Mouse (Mus musculus): ENCODE data around the gene Mylk. TPM values are rescaled to one million over a fixed set of nuclear protein-coding genes. Genes with fewer than 3 reads are reported as not detected.

Mylk gene
- polyA plus RNA-seq, 1 experiment from 2014 or later: 5.5 TPM

DNA sequence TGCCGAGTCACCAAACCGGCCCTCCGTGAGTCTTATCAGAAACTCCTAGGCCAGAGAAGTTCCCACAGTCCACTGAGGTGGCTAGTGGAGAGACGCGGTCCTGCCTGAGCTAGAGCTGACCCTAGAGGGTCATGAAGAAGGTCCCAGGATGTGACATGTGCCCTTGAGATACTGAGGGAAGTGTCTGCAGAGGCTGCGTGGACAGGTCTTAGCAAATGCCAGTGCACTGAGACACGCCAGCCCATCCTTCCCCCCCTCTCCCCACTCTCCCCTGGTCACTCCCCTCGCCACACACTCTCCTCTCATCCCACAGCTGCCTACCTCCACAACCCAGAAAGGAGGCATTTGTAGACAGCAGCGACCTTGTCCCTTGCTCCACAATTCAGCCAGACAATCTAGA is 178.6 kb downstream of the Mylk start:
- Histone ChIP-seq H3K4me1 (peaks cover 11% of the 10 kb centered on the region), H3K9ac (no peak overlapping the region), H3K9me3 (no peaks in the 10 kb centered on the region), H3K36me3 (replicated peaks) (no peaks in the 10 kb centered on the region), H3K27me3 (no peaks in the 10 kb centered on the region), H3K4me2 (no peak overlapping the region), H3K27ac (no peak overlapping the region), H3K4me3 (replicated peaks) (no peak overlapping the region)
- ATAC-seq (ENCODE audit: low FRiP score): no peak
- 81% methylated on average over 9 of the region's 9 CpGs for WGBS

DNA sequence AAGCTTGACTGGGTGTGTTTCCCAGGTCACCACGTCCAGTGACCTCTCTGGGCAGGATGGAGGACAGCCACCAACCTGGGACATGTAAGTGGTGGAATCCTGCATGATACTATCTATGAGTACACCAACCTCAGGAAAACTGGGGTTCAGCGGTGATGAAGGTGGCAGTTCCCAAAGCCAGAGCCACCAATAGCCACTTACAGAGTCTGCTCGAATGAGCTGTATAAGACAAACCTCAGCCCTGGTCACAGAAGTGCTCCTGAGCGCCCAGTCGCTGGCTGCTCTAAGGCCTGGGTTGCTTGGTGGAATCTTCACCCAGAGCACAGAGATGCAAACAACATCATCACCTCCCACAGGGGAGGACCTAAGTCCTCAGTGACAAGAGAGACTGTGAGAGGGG is 179.3 kb downstream of the Mylk start:
- H3K4me1 ChIP-seq: peaks cover 11% of the 10 kb centered on the region
- no peaks in the 10 kb centered on the region for H3K27me3 ChIP-seq
- WGBS: 75% methylated on average over 5 of the region's 5 CpGs

DNA sequence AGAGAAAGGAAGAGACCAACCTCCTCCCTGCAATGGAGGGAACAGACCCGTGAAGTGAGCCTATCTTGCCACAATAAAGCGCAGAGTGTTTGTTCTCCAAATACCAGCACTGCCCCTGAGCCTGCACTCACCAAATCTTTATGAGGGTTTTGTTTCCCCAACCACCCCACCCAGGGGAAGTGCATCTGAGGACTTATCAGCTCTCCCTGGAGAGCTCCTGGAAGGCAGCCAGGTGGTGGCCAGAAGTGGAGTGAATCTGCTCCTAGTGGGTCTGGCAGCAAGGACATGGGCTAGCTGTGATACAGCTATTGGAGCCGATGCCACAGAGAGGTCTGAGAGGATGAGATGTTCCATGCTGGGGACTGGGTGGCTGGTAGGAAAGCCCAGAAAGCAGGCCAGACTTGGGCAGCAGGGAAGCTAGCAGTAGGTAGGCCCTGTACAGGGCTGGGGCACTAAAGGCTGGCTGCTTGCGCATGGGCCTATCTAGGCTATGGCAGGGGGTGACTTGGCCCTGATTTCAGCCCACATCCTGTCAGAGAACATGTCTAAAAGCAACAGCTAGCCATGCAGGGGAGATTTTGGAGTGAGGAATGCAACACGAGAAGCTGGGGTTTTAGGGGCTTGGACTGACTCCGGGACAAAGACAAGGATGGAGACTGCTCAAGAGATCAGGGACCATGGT is 180.1 kb downstream of the Mylk start:
- WGBS: 79% methylated on average over 6 of the region's 6 CpGs
- H3K36me3 ChIP-seq (replicated peaks): no peaks in the 10 kb centered on the region
- H3K9me3 ChIP-seq: no peaks in the 10 kb centered on the region
- H3K4me2 ChIP-seq: no peak overlapping the region
- ATAC-seq (ENCODE audit: low FRiP score): no peak
- no peak overlapping the region for H3K9ac ChIP-seq
- H3K4me3 ChIP-seq (replicated peaks): no peak overlapping the region
- no peak overlapping the region for H3K27ac ChIP-seq
- peaks cover 8% of the 10 kb centered on the region; the same call in 1 of the 2 replicates for H3K4me1 ChIP-seq
- H3K27me3 ChIP-seq: no peaks in the 10 kb centered on the region

More for the DNA sequence above, 179.3 kb downstream of the Mylk start:
- H3K36me3 ChIP-seq (replicated peaks): no peaks in the 10 kb centered on the region
- H3K27ac ChIP-seq: no peak overlapping the region
- ATAC-seq (ENCODE audit: low FRiP score): no peak
- no peak overlapping the region for H3K4me2 ChIP-seq
- no peaks in the 10 kb centered on the region for H3K9me3 ChIP-seq
- H3K9ac ChIP-seq: no peak overlapping the region
- no peak overlapping the region for H3K4me3 ChIP-seq (replicated peaks)

DNA sequence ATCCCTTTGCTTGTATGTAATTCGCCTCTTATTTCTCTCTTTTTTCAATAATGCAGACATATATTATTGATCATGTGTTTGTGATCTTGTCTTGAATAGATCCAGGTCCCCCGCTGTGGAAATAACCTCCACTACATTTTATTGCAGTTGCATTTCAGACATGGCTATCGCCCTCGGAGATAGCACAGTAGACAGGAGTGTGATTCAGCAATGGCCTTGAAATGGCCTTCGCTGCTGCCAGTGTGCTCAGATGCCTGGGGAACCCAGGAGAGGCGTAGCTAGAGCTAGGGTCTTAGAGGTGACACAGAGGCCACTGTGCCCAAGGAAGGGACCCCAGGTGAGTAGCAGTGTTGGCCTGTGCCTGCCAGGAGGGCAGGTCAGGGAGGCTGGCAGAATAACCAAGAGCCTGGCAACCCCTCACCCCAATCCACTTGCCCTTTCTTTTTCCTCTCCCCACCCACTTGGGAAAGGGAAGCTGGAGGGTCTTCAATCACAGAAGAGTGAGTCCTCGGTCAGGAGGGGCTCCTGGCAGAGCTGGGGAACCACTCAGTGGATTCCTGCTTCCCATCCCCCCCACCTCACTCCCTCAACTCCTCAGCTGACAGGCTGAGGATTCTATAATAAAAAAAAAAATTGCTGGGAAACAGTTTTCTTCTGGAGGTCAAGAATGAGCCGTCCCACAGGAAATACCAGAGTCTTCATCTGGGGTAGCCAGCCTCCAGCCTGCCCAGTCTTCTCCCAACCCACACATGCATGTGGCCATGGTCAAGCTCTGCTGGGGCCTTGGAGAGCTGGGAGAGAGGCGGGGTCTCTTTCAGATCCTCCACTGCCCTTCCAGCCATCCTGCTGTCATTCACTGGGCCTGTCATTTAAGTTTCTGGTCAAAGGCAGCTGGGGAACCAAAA is 181.8 kb downstream of the Mylk start:
- Histone ChIP-seq H3K4me1 (peaks cover 5% of the 10 kb centered on the region; the same call in 1 of the 2 replicates), H3K9ac (no peak overlapping the region), H3K4me3 (replicated peaks) (no peak overlapping the region), H3K27ac (0 out of 2 replicates have a peak overlapping the region, but pooled peaks have one; percentile 2), H3K9me3 (no peaks in the 10 kb centered on the region), H3K36me3 (replicated peaks) (no peaks in the 10 kb centered on the region), H3K27me3 (no peaks in the 10 kb centered on the region), H3K4me2 (no peak overlapping the region)
- ATAC-seq (ENCODE audit: low FRiP score): no peak
- WGBS: 85% methylated on average over 9 of the region's 9 CpGs

DNA sequence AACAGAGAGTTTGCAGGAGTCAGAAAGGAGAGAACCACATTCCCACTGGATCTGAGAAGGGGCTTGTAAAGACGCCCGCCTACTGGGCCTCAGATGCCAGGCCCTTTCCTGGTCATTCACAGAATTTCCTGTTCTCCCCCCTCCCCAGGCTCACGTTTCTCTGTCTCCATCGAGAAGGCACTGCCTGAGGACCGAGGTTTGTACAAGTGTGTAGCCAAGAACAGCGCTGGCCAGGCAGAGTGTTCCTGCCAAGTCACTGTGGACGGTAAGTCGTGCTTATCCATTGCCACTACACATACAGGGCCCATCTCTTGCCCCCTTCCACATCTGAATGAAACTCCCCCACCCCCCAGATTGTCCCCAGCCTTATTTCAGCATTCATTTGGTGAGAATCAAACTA is 184.7 kb downstream of the Mylk start:
- Histone ChIP-seq H3K4me3 (replicated peaks) (no peak overlapping the region), H3K9ac (no peak overlapping the region), H3K4me1 (peaks cover 11% of the 10 kb centered on the region; the same call in 1 of the 2 replicates), H3K9me3 (no peaks in the 10 kb centered on the region), H3K27ac (no peak overlapping the region), H3K36me3 (replicated peaks) (no peaks in the 10 kb centered on the region), H3K27me3 (no peaks in the 10 kb centered on the region), H3K4me2 (no peak overlapping the region)
- 81% methylated on average over 8 of the region's 8 CpGs for WGBS
- no peak for ATAC-seq (ENCODE audit: low FRiP score)

DNA sequence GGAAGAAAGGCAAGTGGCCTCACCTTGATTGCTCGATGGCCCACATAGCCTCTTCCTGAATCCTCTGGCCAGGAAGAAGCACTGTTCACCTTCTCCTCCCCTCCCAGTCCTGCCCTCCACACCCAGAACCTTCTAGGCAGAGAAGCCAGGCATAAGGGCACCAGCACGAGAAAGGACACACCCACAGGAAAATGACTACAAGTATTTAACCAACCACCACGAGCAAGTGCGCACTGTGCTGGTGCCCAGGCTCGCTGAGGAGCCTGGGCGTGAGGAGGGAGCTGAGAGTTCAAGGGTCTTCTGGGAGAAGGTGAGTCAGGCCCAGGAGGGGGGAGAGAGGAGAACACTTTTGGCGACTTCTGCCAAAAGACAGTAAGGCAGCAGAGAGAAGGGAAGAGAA is 185.1 kb downstream of the Mylk start:
- Histone ChIP-seq H3K4me3 (replicated peaks) (no peak overlapping the region), H3K27ac (no peak overlapping the region), H3K4me1 (0 out of 2 replicates have a peak, but pooled peaks cover 11% of the 10 kb centered on the region), H3K9me3 (no peaks in the 10 kb centered on the region), H3K27me3 (no peaks in the 10 kb centered on the region), H3K9ac (no peak overlapping the region), H3K4me2 (no peak overlapping the region), H3K36me3 (replicated peaks) (no peaks in the 10 kb centered on the region)
- 85% methylated on average over 7 of the region's 7 CpGs for WGBS
- ATAC-seq (ENCODE audit: low FRiP score): no peak

DNA sequence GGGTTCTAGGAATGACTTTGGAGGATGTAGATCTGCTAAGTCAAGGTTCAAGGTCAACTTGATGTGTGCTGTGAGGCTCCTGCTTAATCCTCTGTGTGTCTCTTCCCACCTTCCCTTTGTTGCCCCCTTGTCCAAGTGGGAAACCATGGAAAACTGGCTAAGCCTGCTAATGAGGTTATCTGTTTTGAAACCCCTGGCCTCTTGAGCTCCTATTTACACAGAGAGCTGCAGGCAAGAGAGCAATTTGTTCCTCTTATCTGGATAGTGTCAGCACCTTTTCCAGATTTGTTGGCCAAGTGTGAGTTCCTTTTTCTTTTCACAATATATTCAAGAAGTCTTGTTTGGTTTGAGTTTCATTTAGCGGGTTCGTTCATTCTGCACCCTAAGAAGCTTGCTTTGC is 186.3 kb downstream of the Mylk start:
- peaks cover 17% of the 10 kb centered on the region for H3K4me1 ChIP-seq
- H3K36me3 ChIP-seq (replicated peaks): no peaks in the 10 kb centered on the region
- 87% methylated on average over 2 of the region's 2 CpGs for WGBS
- H3K27me3 ChIP-seq: no peaks in the 10 kb centered on the region
- ATAC-seq (ENCODE audit: low FRiP score): no peak
- H3K9ac ChIP-seq: no peak overlapping the region
- no peak overlapping the region for H3K27ac ChIP-seq
- H3K4me3 ChIP-seq (replicated peaks): no peak overlapping the region
- no peaks in the 10 kb centered on the region for H3K9me3 ChIP-seq
- H3K4me2 ChIP-seq: no peak overlapping the region

DNA sequence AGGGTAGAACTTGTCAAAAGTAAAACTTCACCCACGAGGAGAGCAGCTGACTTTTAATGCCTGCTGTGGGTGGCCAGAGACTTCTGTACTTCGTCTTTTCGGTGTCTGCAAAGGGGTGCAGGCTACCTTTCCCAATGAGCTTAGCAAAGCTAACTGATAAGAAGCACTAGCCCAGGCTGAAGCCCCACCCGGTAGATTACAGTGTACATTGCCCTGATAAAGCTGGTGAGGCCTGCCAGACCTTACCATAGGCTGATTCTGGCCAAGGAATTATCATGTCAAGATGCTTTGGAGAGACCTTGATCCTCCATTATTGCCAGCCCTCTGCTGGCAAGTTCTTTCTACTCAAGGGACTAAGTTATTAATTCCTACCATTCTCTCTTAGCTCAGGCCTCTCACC is 188.2 kb downstream of the Mylk start:
- no peak for ATAC-seq (ENCODE audit: low FRiP score)
- peaks cover 23% of the 10 kb centered on the region for H3K4me1 ChIP-seq

DNA sequence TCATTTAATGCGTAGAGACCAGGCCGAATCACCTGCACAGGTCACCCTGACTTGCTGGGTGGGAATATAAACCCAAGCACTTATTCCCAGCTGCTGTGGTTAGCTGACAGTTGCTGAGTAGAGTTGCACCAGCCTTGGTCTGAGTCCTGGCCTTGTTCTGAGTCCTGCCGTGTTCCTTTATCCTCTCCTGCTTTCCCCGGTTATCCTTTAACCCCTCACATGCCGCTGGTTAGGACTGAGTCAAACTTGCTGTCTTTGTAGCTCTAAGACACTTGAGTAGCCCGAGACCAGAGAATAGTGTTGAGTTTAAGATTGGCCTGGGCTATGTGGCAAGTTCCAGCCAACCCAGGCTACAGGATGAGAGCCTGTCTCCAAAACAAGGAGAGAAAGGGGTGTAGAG is 189.5 kb downstream of the Mylk start:
- Histone ChIP-seq H3K4me2 (no peak overlapping the region), H3K4me1 (peaks cover 23% of the 10 kb centered on the region), H3K9me3 (no peaks in the 10 kb centered on the region), H3K36me3 (replicated peaks) (no peaks in the 10 kb centered on the region), H3K27me3 (no peaks in the 10 kb centered on the region), H3K4me3 (replicated peaks) (no peak overlapping the region), H3K27ac (no peak overlapping the region), H3K9ac (no peak overlapping the region)
- WGBS: 42% methylated on average over 6 of the region's 6 CpGs
- ATAC-seq (ENCODE audit: low FRiP score): no peak

More for the DNA sequence above, 188.2 kb downstream of the Mylk start:
- H3K4me2 ChIP-seq: no peak overlapping the region
- 83% methylated on average over 4 of the region's 4 CpGs for WGBS
- H3K27ac ChIP-seq: no peak overlapping the region
- H3K9me3 ChIP-seq: no peaks in the 10 kb centered on the region
- H3K4me3 ChIP-seq (replicated peaks): no peak overlapping the region
- H3K27me3 ChIP-seq: no peaks in the 10 kb centered on the region
- no peak overlapping the region for H3K9ac ChIP-seq
- H3K36me3 ChIP-seq (replicated peaks): no peaks in the 10 kb centered on the region

DNA sequence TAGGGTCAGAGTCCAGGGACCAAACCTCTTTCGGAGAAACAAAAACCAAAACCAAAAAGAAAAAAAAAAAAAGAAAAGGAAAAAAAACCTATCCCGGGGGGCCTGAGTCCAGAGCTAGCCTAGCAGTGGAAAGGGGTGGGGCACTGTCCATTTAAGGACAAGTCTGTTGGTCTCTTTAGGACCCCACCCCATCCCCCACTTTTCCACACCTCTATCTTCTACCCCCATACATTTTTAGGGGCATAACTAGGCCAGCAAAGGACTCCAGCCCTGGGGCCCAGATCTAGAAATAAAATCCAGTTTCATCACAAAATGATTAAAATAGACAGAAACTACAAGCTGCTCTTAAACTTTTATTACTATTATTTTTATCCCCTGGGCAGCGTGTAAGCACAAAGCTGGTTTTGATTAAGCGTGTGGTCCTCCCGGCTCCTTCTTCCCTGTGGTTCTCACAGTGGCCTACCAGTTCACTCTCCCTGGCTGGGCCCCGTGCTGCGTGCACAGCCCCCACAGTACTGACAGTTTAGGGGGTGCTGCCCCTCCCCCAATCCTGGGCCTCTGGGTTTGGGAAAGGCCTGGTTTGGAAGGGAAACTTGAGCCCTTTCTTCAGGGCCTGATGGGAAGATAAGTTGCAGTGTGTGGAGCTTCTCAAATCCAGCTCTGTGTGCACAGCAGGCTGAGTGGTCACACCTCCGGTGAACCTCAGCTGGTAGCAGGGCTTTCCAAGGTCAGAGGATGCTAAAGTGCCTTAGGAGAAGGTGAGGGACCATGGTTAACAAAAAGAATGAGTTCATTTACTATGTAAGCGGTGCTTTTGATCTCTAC is 190.7 kb downstream of the Mylk start:
- Histone ChIP-seq H3K9ac (no peak overlapping the region), H3K36me3 (replicated peaks) (no peaks in the 10 kb centered on the region), H3K4me1 (peaks cover 23% of the 10 kb centered on the region), H3K4me2 (no peak overlapping the region), H3K27ac (0 out of 2 replicates have a peak overlapping the region, but pooled peaks have one; percentile 15), H3K27me3 (no peaks in the 10 kb centered on the region), H3K9me3 (no peaks in the 10 kb centered on the region), H3K4me3 (replicated peaks) (no peak overlapping the region)
- no peak for ATAC-seq (ENCODE audit: low FRiP score)
- 51% methylated on average over 9 of the region's 9 CpGs for WGBS

DNA sequence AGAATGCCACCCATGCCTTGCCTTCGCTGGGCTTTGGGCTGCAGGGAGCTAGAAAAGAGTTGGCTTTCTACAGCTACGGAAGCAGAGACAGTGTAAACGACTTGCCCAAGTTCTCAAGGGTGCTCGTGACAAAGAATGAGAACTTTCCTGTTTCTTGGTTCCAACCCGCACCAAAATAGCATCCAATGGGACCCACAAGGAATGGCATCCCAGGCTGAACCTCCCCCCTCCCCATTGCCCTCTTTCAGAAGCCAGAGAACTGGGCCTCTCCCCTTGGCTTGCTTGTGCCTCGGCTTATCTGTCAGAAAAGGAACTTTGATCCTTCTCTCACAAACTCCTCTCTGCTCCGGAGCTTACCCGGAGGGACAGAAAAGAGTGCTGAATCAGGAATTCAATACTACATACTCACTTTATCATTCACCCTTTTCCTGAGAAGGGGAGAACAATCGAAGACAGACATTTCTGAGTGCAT is 191.4 kb downstream of the Mylk start:
- ATAC-seq (ENCODE audit: low FRiP score): no peak
- 52% methylated on average over 9 of the region's 9 CpGs for WGBS
- no peak overlapping the region for H3K4me2 ChIP-seq
- no peak overlapping the region for H3K4me3 ChIP-seq (replicated peaks)
- no peak overlapping the region for H3K9ac ChIP-seq
- no peaks in the 10 kb centered on the region for H3K36me3 ChIP-seq (replicated peaks)
- 0 out of 2 replicates have a peak overlapping the region, but pooled peaks have one; percentile 15 for H3K27ac ChIP-seq
- H3K27me3 ChIP-seq: no peaks in the 10 kb centered on the region
- H3K9me3 ChIP-seq: no peaks in the 10 kb centered on the region
- peaks cover 20% of the 10 kb centered on the region for H3K4me1 ChIP-seq

DNA sequence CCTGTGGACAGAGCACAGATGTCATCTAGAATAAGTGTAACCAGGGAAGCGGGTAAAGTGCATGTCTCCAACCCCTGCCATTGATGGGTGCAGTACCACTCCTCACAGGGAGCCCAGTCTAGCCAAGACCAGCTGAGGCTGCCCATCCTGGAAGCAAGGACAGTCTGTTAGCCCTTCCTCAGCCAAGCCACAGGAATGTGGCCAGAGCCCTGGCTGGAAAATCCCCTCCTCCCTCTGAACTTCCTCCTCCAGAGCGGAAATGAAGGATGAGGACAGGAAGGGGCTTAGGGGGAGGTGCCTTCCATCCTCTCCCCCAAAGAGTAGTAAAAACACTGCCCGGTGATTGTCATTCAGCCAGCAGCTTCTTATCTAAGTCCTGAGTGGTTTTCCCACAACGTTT is 192.6 kb downstream of the Mylk start:
- H3K36me3 ChIP-seq (replicated peaks): no peaks in the 10 kb centered on the region
- no peaks in the 10 kb centered on the region for H3K27me3 ChIP-seq
- 64% methylated on average over 4 of the region's 4 CpGs for WGBS
- ATAC-seq (ENCODE audit: low FRiP score): no peak
- no peak overlapping the region for H3K4me2 ChIP-seq
- H3K4me3 ChIP-seq (replicated peaks): no peak overlapping the region
- peaks cover 18% of the 10 kb centered on the region for H3K4me1 ChIP-seq
- H3K27ac ChIP-seq: no peak overlapping the region
- H3K9me3 ChIP-seq: no peaks in the 10 kb centered on the region
- no peak overlapping the region for H3K9ac ChIP-seq

All from forebrain, embryonic 12.5 days (tissue).